Mouse (Mus musculus): ENCODE results near the gene Sept12.

- TF ChIP-seq POLR2A (IDR thresholded peaks at IDR 0.05; ENCODE audit: low read depth, low read length) (no peak), CTCF (conservative IDR thresholded peaks at IDR 0.05; ENCODE audit: insufficient read depth, insufficient read length, low read depth, low read length) (no peak)
Observed at GRCm38 (mm10) chr16:5007492-5007891, 9.8 kb upstream of the Sept12 start.
